12 mouse cellular contexts compared by ENCODE assay signal in genomic region chrX:122826035-122826434, GRCm38 (mm10).
DNase-seq lines count a peak whose midpoint lies in the region; TF ChIP-seq lines count a peak whose summit lies in the region.
"Had no signal": no experiment of that assay in that cellular context is flagged by ENCODE, and none has a peak within 500 bp of the region (broad histone marks: within the 10 kb centered on the region; RNA-seq: fewer than 3 reads in every experiment).

No protein-coding gene starts in this region.

- H3K9ac ChIP-seq in CH12.LX (ENCODE audit: insufficient read depth, low read depth), result no peak overlapping the region
- H3K9ac ChIP-seq: embryonic facial prominence, embryonic 12.5 days; hindbrain, embryonic 15.5 days; stomach, embryonic 15.5 days had no signal

- H3K4me2 ChIP-seq in CH12.LX (ENCODE audit: insufficient read depth, low read depth, poor library complexity, severe bottlenecking), result no peak overlapping the region
- H3K4me2 ChIP-seq: embryonic facial prominence, embryonic 12.5 days; hindbrain, embryonic 15.5 days; stomach, embryonic 15.5 days had no signal

- peak; percentile 18; the same call in 1 of the 2 replicates for TF ChIP-seq RAD21 in CH12.LX (IDR thresholded peaks at IDR 0.05; ENCODE audit: low read depth, low read length)

- no peak for TF ChIP-seq EP300 in CH12.LX (IDR thresholded peaks at IDR 0.05; ENCODE audit: low read length)

- dilution Hi-C loops in CH12.LX (cut with MboI; ENCODE audit: extremely low pct_ligation_motif_present, extremely low pct_unique_long_range_greater_than_20kb, low sequenced_read_pairs), result no loop called here

- TF ChIP-seq CTCF in gastrocnemius, adult 2 months (IDR thresholded peaks at IDR 0.05), result peak; percentile 13; the same call in 1 of the 2 replicates
- peak in 1 of 2 experiments; percentile 25; a peak in 2 of 4 replicates for TF ChIP-seq CTCF in CH12.LX (conservative IDR thresholded peaks at IDR 0.05 in 1 of 2, IDR thresholded peaks at IDR 0.05 in 1 of 2; ENCODE audit: low read depth in 2 of 2, low read length in 2 of 2)

- H3K4me3 ChIP-seq in gastrocnemius, adult 2 months, result no peak overlapping the region
- H3K4me3 ChIP-seq in CH12.LX (replicated peaks in 1 of 3; ENCODE audit: low read depth in 2 of 3, low read length in 2 of 3, poor library complexity in 1 of 3), result no peak overlapping the region
- H3K4me3 ChIP-seq: embryonic facial prominence, embryonic 12.5 days; hindbrain, embryonic 15.5 days; stomach, embryonic 15.5 days had no signal

- DNase-seq in gastrocnemius, adult 2 months, result no peak
- DNase-seq in gastrocnemius, postnatal 14 days, result no peak
- DNase-seq in CH12.LX (ENCODE audit: extremely low read depth), result no peak
- DNase-seq in embryo, embryonic 9.5 days (ENCODE audit: extremely low spot score), result peak; percentile 8
- DNase-seq in left cerebral cortex, postnatal 4 days, result peak; percentile 3
- DNase-seq in thymus, postnatal 10 days (ENCODE audit: low spot score in 2 of 2), result no peak
- DNase-seq in lung, adult 18-20 months, result no peak
- DNase-seq in Muller cell, postnatal 12 days (ENCODE audit: inconsistent ontology term), result no peak

- no peaks in the 10 kb centered on the region for H3K27me3 ChIP-seq in CH12.LX (replicated peaks)
- H3K27me3 ChIP-seq: embryonic facial prominence, embryonic 12.5 days; hindbrain, embryonic 15.5 days; stomach, embryonic 15.5 days had no signal

- no peaks in the 10 kb centered on the region for H3K36me3 ChIP-seq in CH12.LX (replicated peaks in 1 of 2; ENCODE audit: control insufficient read depth in 1 of 2, insufficient read depth in 1 of 2, low read length in 1 of 2)
- H3K36me3 ChIP-seq: embryonic facial prominence, embryonic 12.5 days; G1E; hindbrain, embryonic 15.5 days; stomach, embryonic 15.5 days had no signal

- TF ChIP-seq POLR2A in CH12.LX (IDR thresholded peaks at IDR 0.05; ENCODE audit: low read depth, low read length), result no peak

- in situ Hi-C loops in CH12.LX (cut with MboI; ENCODE audit: low pct_ligation_motif_present, low pct_unique_long_range_greater_than_20kb, low sequenced_read_pairs), result no loop called here

- no peak overlapping the region for H3K27ac ChIP-seq in gastrocnemius, adult 2 months
- no peak overlapping the region for H3K27ac ChIP-seq in CH12.LX (ENCODE audit: insufficient read depth, low read depth)
- H3K27ac ChIP-seq: embryonic facial prominence, embryonic 12.5 days; hindbrain, embryonic 15.5 days; stomach, embryonic 15.5 days had no signal

- intact Hi-C loops in gastrocnemius, adult 2 months (cut with DNase I), result no loop called here
- intact Hi-C loops in gastrocnemius, postnatal 14 days (cut with DNase I; ENCODE audit: low total_unique reads), result no loop called here
- intact Hi-C loops in left cerebral cortex, postnatal 4 days (cut with DNase I), result no loop called here

- no peaks in the 10 kb centered on the region for H3K79me2 ChIP-seq in CH12.LX (replicated peaks; ENCODE audit: control insufficient read depth, extremely low read depth, insufficient read depth, poor library complexity, severe bottlenecking)

- no peaks in the 10 kb centered on the region for H3K9me3 ChIP-seq in CH12.LX (replicated peaks; ENCODE audit: low read length)
- H3K9me3 ChIP-seq: embryonic facial prominence, embryonic 12.5 days; G1E; hindbrain, embryonic 15.5 days; stomach, embryonic 15.5 days had no signal

- H3K4me1 ChIP-seq in CH12.LX (ENCODE audit: control insufficient read depth in 1 of 2, insufficient read depth in 2 of 2), result no peaks in the 10 kb centered on the region
- H3K4me1 ChIP-seq: embryonic facial prominence, embryonic 12.5 days; hindbrain, embryonic 15.5 days; stomach, embryonic 15.5 days had no signal

TF ChIP-seq in CH12.LX, 34 proteins besides CTCF, POLR2A, EP300 and RAD21:
- TF ChIP-seq GABPA (IDR thresholded peaks at IDR 0.05; ENCODE audit: insufficient replicate concordance, low read depth, low read length) (no peak), KAT2A (IDR thresholded peaks at IDR 0.05; ENCODE audit: insufficient replicate concordance, low read length) (no peak), NELFE (IDR thresholded peaks at IDR 0.05; ENCODE audit: low read depth, low read length) (no peak), MAX (IDR thresholded peaks at IDR 0.05; ENCODE audit: low read length) (no peak), BHLHE40 (IDR thresholded peaks at IDR 0.05; ENCODE audit: low read depth, low read length) (no peak), ZC3H11A (IDR thresholded peaks at IDR 0.05; ENCODE audit: low read depth, low read length) (no peak), ZNF384 (IDR thresholded peaks at IDR 0.05; ENCODE audit: low read depth, low read length) (no peak), E2F4 (IDR thresholded peaks at IDR 0.05; ENCODE audit: insufficient replicate concordance, low read depth, low read length) (no peak), MAFK (IDR thresholded peaks at IDR 0.05; ENCODE audit: insufficient replicate concordance, low read length) (no peak), UBTF (IDR thresholded peaks at IDR 0.05; ENCODE audit: low read depth, low read length) (no peak), ETS1 (conservative IDR thresholded peaks at IDR 0.05; ENCODE audit: low read depth, low read length) (no peak), MYC (IDR thresholded peaks at IDR 0.05; ENCODE audit: low read depth, low read length) (no peak), IRF4 (IDR thresholded peaks at IDR 0.05; ENCODE audit: low read depth, low read length) (no peak), USF2 (conservative IDR thresholded peaks at IDR 0.05; ENCODE audit: low read depth, low read length) (no peak), SMC3 (IDR thresholded peaks at IDR 0.05; ENCODE audit: low read depth, low read length) (no peak), NRF1 (IDR thresholded peaks at IDR 0.05; ENCODE audit: low read depth, low read length) (no peak), CHD1 (IDR thresholded peaks at IDR 0.05; ENCODE audit: low read depth, low read length) (no peak), HCFC1 (IDR thresholded peaks at IDR 0.05; ENCODE audit: low read depth, low read length) (no peak), SIN3A (IDR thresholded peaks at IDR 0.05; ENCODE audit: low read length) (no peak)

Comparison
In these comparisons a context has a peak if more than half of its experiments do, and no peak if none do; other contexts are left out.
1. DNase-seq: peak in embryo, embryonic 9.5 days (single experiment) and left cerebral cortex, postnatal 4 days (single experiment); none in gastrocnemius, adult 2 months (single experiment), gastrocnemius, postnatal 14 days (single experiment), CH12.LX (single experiment), thymus, postnatal 10 days (0 of 2), lung, adult 18-20 months (0 of 2) and Muller cell, postnatal 12 days (single experiment).